Mouse (Mus musculus) gastrocnemius, adult 18-20 months (tissue): ENCODE results near the gene Vmn1r12. TPM values are rescaled to one million over a fixed set of nuclear protein-coding genes. Genes with fewer than 3 reads are reported as not detected.
"Not testable (repeated sequence)": the region's sequence is repeated elsewhere in the genome, so short reads cannot be mapped to it uniquely, and the experiment has no call there.

ENCODE experiments used
- DNase-seq: peaks from one replicate; pipeline ENCODE4 v3.0.0; 2021; ENCODE audit warnings: low spot score
- long read RNA-seq, 2 experiments: library from polyadenylated mRNA; stranded (forward); transcript quantifications; one replicate each; pipeline ENCODE4 v2.0.0; 2021
- total RNA-seq, 2 experiments: library from RNA; stranded (reverse); gene quantifications; 2 replicates each; pipeline ENCODE4 v1.2.3; 2021

The Vmn1r12 gene
- total RNA-seq, result not detected
- long read RNA-seq, experiment 1, result 0 reads
- long read RNA-seq, experiment 2, result 0 reads

GRCm38 (mm10) chr6:57156619-57157018, at the start of gene Vmn1r12:
Gene Vmn1r12, plus strand, starts transcription at chr6:57156919.
- no peak for DNase-seq

GRCm38 (mm10) chr6:57109154-57109553, 47.6 kb upstream of the Vmn1r12 start, which contains the start of gene Vmn1r10:
Gene Vmn1r10, plus strand, starts transcription at chr6:57109454.
- DNase-seq, result no peak

DNA sequence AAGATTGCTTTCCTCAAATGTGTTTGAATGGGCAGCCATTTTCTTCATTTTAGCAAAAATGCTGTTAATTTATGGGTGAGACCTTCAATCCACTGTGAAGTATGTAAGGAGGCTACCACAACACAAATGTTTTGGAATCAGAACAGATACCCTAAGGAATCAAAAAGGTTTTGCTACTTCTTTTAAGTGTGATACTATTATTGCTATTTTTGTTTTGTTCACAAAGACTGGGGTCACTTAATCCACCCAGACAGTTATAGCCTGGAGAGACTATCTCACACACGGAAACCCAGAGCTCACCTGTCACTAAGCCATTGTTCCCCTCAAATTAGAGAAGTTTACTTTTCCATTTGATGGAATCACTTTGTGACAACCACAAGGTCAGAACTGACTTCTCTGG, 23.6 kb upstream of the Vmn1r12 start, which contains the start of gene Vmn1r11:
TSS of gene Vmn1r11 (plus strand) at position 301 of the 400 bp plus-strand sequence.
- no peak for DNase-seq

DNA sequence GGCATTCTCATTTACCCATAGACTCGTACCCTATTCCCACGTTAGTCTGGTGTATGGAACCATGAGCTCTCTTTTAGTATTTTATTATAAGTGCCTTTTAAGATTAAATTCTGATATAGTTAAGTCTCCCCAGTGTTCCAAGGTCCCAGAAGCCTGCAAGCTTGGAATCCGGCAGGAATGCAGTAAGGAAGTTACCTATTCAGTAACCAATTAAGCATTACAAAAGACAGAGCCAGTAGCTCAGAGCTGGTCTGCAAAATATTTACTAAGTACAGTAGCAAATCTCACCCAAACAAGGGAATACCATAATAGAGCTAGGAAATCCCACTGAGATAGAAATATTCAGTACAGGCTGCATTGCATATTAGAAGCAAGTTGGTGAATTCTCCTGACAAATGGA, 33.3 kb downstream of the Vmn1r12 start:
- DNase-seq, result not testable (repeated sequence)

DNA sequence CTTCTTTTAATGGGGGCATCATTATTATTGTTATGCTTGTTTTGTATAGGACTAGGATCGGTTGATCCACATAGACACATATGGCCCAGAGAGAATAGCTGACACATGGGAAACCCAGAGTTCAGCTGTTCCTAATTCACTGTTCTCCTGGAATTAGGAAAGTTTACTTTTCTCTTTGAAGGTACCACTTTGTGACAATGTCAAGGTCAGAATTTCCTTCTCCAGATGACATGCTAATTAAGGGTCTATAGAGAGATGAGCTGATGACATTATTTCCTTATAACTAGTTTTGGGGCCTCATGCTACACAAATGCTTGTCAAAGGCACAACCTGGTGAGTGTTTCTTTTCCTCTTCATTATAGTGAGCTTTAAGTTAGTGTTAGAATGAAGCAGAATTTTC, 46.3 kb downstream of the Vmn1r12 start, which contains the start of gene Vmn1r13:
TSS of gene Vmn1r13 (plus strand) at position 301 of the 400 bp plus-strand sequence.
- DNase-seq, result not testable (repeated sequence)

Other genes starting within 250 kb of the Vmn1r12 start
- 10 to 100 TPM; 41.4 to 49.5 TPM for gene Nt5c3, start 233.0 kb upstream of the Vmn1r12 start, total RNA-seq
- gene Vmn1r4, start 232.9 kb upstream of the Vmn1r12 start, total RNA-seq, result under 1 TPM; 0.09 to 0.14 TPM
- not detected for gene Vmn1r5, start 186.6 kb upstream of the Vmn1r12 start, total RNA-seq
- gene Vmn1r6, start 159.7 kb upstream of the Vmn1r12 start, total RNA-seq, result not detected
- gene Vmn1r7, start 131.6 kb upstream of the Vmn1r12 start, total RNA-seq, result not detected
- gene Vmn1r8, start 124.6 kb upstream of the Vmn1r12 start, total RNA-seq, result not detected
- not detected for gene Vmn1r9, start 90.1 kb upstream of the Vmn1r12 start, total RNA-seq
- not detected for gene Vmn1r10, start 47.5 kb upstream of the Vmn1r12 start, total RNA-seq
- not detected for gene Vmn1r11, start 23.5 kb upstream of the Vmn1r12 start, total RNA-seq
- gene Vmn1r13, start 46.4 kb downstream of the Vmn1r12 start, total RNA-seq, result not detected
- gene Vmn1r14, start 74.8 kb downstream of the Vmn1r12 start, total RNA-seq, result not detected
- not detected for gene Vmn1r15, start 101.0 kb downstream of the Vmn1r12 start, total RNA-seq
- not detected for gene Vmn1r16, start 172.6 kb downstream of the Vmn1r12 start, total RNA-seq
- gene Vmn1r17, start 206.8 kb downstream of the Vmn1r12 start, total RNA-seq, result not detected
- not detected for gene Vmn1r18, start 238.9 kb downstream of the Vmn1r12 start, total RNA-seq
- not detected for gene Vmn1r19, start 246.9 kb downstream of the Vmn1r12 start, total RNA-seq